Mouse (Mus musculus) macrophage (primary cell): ENCODE data around the gene BC055324. TPM values are rescaled to one million over a fixed set of nuclear protein-coding genes. Genes with fewer than 3 reads are reported as not detected.

Experiments
- H3K27ac ChIP-seq: fragments of 350-480 bp; formaldehyde crosslinking; 2 replicates; pipeline ENCODE4 v1.9.0; 2021
- H3K36me3 ChIP-seq: fragments of 350-480 bp; formaldehyde crosslinking; 2 replicates; pipeline ENCODE4 v1.9.0; 2021; ENCODE audit errors: inconsistent target
- H3K4me3 ChIP-seq: fragments of 350-480 bp; formaldehyde crosslinking; 2 replicates; pipeline ENCODE4 v1.9.0; 2021; ENCODE audit errors: inconsistent target
- H3K79me2 ChIP-seq: fragments of 350-480 bp; formaldehyde crosslinking; 2 replicates; pipeline ENCODE4 v1.9.0; 2021; ENCODE audit errors: inconsistent target
- WGBS: methylation state at CpG from one replicate; pipeline ENCODE4 v1.1.7; 2026; ENCODE audit warnings: inconsistent platforms; ENCODE audit not compliant: missing documents; 5-methylcytosine and 5-hydroxymethylcytosine counted together
- polyA plus RNA-seq: library from polyadenylated mRNA; stranded (reverse); fragments of 250-400 nt; gene quantifications from 3 replicates; pipeline ENCODE4 v1.2.4, GENCODE M21; 2018; ENCODE audit warnings: inconsistent platforms

The BC055324 gene
- polyA plus RNA-seq, 1 experiment from 2014 or later, result 0.87 TPM

DNA sequence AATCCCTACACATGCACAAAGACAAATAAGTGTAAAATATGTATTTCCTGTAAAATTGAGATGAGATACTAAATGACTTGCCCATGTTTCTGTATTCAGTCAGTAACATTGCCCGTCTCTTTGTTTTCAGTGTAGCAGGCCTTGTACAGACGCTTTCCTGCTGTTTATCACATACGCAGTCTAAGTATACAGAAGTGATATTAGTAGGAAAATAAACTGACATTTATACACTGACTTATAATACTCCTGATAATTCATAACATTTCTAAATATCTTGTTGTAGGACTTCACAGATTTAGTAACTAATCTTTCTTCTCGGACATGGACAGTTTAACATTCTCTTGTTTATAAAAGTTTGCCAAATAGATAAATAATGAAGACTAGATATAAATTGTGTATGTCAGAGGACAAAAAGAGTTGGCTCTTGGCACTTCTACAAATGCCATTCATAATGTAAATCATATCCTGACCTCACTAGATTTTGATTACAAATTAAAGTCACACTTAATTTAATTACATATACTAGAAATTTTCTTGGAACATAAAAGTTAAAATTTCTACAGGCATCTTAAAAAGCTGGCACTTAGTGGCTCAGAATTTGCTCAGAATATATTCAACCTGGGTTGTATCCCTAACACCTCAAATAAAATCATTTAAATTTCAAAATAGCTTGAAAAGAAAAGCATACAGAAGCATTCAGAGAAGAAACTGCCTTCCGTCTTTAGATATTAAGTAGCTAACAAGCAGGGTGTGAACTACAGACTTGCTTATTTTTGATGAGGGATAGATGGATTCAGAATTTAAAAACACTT is 77.0 kb downstream of the BC055324 start:
- Histone ChIP-seq H3K79me2 (no peaks in the 10 kb centered on the region), H3K27ac (no peak overlapping the region), H3K4me3 (no peak overlapping the region), H3K36me3 (no peaks in the 10 kb centered on the region)
- WGBS, result 100% methylated on average over 5 of the region's 5 CpGs

DNA sequence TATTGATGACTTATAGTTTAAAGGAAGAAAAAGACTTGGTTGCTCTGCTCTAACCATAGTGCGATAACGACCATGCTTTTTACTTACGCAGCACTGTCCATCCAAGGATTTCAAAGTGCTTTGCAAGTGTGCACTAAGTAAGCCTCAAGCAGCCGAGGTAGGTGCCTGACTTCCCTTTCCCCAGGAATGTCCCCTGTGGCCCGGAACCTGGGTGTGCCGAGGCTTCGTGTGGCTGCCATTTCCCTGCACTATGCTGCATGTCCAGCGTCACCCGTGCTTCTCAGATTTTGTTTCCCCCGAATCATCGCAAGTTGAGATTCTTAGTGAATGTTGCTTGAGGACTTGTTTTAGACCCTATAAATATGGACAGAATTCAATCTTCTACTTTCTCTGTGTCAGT is 82.6 kb downstream of the BC055324 start:
- Histone ChIP-seq H3K79me2 (no peaks in the 10 kb centered on the region), H3K36me3 (no peaks in the 10 kb centered on the region), H3K4me3 (no peak overlapping the region), H3K27ac (no peak overlapping the region)
- WGBS, result 96% methylated on average over 11 of the region's 11 CpGs

DNA sequence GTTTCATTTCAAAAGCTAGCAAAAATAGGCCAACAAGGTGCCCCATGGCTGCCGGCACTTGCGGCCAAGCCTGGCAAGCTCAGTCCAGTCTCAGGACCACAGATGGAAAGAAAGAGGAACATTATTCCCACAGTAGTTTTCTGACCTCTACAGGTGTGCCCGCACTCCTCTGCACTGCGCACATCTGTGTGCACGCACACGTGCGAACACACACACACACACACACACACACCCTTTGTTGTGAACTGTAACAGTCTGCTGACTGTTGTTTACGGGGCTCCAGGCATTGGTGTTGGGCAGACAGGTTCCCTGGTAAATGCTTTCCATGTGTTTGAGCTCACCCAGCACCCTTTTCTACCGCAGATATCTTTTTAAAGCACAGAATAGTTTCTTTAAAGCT is 83.8 kb downstream of the BC055324 start:
- Histone ChIP-seq H3K79me2 (no peaks in the 10 kb centered on the region), H3K36me3 (no peaks in the 10 kb centered on the region), H3K27ac (no peak overlapping the region), H3K4me3 (no peak overlapping the region)
- 88% methylated on average over 8 of the region's 9 CpGs for WGBS

DNA sequence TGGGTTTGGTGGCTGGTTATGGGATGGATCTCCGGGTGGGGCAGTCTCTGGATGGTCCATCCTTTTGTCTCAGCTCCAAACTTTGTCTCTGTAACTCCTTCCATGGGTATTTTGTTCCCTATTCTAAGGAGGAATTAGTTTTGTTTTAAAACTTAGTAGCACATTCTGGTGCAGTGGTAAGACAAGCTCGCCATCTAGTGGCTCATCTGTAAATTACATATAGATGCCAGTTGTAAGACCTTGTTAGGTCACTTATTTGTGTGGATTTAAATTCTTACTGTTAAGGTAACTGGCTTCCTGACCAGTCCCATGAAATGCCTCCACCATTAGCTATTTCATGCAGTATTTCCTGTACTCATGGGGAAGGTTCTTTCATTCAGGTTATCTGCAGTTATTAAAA is 84.3 kb downstream of the BC055324 start:
- H3K36me3 ChIP-seq, result no peaks in the 10 kb centered on the region
- 0% methylated on average over 2 of the region's 2 CpGs for WGBS

DNA sequence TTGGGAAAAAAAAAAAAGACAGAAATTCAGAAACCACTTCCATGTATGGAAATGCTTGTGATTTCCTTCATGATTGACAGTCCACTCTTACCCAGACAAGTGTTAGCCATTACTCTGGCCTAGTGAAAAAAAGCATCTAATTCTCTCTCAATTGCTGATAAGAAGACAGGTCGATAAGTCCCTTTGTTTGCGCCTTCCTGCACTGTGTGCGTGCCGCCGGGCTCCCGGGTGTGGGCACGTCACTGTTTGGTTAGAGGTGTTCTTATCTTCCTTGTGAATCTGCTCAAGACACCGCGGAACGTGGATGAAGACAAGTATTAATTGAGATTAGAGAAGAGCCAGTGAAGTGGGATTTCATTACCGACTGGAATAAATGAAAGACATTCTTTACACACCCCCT is 86.2 kb downstream of the BC055324 start:
- H3K79me2 ChIP-seq, result no peaks in the 10 kb centered on the region
- H3K36me3 ChIP-seq, result no peaks in the 10 kb centered on the region
- 83% methylated on average over 11 of the region's 11 CpGs for WGBS
- H3K27ac ChIP-seq, result no peak overlapping the region
- H3K4me3 ChIP-seq, result no peak overlapping the region

More for the DNA sequence above, 84.3 kb downstream of the BC055324 start:
- no peak overlapping the region for H3K4me3 ChIP-seq
- no peak overlapping the region for H3K27ac ChIP-seq
- H3K79me2 ChIP-seq, result no peaks in the 10 kb centered on the region

DNA sequence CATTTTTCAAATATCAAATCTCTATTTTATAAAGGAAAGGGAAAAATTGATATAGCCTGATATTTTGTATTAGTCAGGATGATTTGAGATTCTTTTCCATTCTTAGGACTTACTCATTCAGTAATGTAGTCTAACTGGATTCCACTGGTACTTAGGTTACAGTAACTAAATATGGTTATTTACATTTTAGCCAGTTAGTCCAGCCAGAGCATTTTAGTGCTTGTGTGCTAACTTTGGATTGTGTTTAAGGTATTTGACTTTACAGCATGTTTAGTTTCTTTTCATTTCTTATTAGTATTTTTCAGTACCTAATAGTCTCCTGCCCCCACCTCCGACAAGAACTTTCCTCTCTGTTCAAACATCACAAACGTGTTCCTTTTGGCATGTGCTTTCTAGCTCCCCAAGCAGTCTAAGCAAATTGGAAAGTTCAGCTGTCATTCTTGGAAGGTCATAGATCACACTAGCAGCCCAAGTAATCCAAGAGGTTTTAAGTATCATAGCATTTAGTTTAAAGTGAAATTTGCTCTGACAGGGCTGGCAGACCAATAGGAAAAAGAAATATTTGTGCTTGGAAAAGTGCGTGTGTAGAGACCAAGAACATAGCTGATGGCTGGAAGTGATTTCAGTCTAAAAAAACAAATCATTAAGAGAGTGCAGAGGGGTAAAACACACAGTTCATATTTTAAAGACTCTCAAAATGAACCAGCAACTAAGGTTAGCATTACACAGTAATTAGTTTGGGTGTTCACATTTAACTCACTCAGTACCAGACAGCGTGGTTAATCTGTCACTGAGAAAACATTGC is 87.4 kb downstream of the BC055324 start:
- WGBS, result 91% methylated on average over 4 of the region's 4 CpGs
- H3K36me3 ChIP-seq, result no peaks in the 10 kb centered on the region
- H3K27ac ChIP-seq, result no peak overlapping the region
- H3K4me3 ChIP-seq, result no peak overlapping the region
- no peaks in the 10 kb centered on the region for H3K79me2 ChIP-seq

DNA sequence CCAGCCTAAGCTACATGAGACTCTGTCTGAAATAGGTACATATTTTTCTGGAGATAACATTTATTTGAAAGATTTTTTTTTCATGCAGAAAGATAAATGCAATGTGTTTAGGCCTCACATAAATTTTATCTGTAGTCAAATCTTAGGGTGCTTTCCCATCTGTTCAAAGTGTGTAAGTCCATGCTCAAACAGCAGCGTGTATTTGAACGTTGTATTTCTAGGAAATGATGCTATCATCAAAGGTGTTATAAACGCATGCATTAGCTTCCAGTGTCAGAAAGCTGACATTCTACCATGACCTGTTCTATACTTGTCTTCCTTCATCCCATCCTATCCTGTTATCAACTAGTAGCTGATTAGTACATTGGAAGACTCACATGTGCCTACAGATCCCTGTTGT is 91.2 kb downstream of the BC055324 start:
- Histone ChIP-seq H3K79me2 (no peaks in the 10 kb centered on the region), H3K27ac (no peak overlapping the region), H3K36me3 (no peaks in the 10 kb centered on the region), H3K4me3 (no peak overlapping the region)
- WGBS, result 96% methylated on average over 3 of the region's 3 CpGs

DNA sequence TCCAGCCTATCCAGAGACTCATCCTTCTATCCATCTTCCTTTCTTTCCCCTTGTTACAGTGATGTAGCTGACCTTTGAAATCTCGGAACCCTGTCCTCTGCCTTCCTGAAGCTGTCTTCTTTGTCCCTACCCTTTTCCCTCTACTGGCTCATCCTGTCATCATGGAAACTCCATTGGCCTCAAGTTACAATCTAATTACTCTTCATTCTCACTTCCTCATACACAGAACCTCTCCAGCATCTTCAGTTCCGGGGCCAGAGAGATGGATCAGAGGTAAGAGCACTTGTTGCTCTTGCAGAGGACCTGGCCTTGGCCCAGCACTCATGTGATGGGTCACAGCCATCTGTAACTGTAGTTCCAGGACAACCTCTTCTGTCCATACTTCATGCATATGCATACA is 94.4 kb downstream of the BC055324 start:
- H3K4me3 ChIP-seq, result no peak overlapping the region
- H3K36me3 ChIP-seq, result no peaks in the 10 kb centered on the region
- no peak overlapping the region for H3K27ac ChIP-seq
- no peaks in the 10 kb centered on the region for H3K79me2 ChIP-seq
- WGBS, result 67% methylated on average over 2 of the region's 2 CpGs

DNA sequence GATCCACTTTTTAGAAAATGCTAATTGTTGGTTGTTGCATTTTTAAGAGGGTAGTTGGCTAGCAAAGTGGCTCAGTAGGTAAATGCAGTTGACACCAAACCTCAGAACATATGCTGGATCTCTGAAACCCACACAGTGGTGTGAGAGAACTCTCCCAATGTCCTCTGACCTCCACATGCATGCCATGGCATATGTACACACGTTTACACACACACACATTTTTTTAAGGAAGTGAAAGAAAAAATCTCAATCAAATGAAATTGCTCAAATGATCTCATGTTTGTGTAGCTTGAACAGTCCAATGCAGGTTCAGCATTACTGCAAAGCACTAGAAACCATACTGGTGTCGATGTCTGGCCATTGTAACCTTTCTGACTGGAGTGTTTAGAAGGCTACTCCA is 95.0 kb downstream of the BC055324 start:
- H3K36me3 ChIP-seq, result no peaks in the 10 kb centered on the region
- no peaks in the 10 kb centered on the region for H3K79me2 ChIP-seq
- no peak overlapping the region for H3K4me3 ChIP-seq
- H3K27ac ChIP-seq, result no peak overlapping the region
- 54% methylated on average over 2 of the region's 2 CpGs for WGBS

DNA sequence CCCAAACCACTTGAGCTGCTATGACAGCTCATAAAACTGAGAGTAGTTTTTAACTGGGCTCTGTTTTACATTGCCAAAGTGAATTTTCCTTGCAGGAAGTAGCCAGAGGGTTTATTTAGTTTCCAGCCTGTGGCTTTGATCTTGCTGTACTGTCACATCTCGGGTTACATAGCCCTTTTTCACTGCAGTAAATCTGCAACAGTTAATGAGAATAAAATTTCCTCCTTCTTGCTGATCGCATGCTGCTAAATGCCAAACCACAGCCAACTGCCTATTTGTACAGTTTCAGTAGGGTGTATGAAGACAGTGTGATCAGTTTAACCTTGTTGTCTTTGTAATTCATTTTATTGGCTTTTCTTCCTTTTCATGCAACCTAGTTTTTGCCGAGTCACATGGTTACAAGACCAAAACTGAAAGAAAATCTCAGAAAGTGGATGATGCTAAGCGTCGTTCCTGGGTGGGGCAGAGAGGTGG is 96.3 kb downstream of the BC055324 start:
- WGBS, result 27% methylated on average over 5 of the region's 5 CpGs
- H3K36me3 ChIP-seq, result no peaks in the 10 kb centered on the region
- no peak overlapping the region for H3K4me3 ChIP-seq
- no peaks in the 10 kb centered on the region for H3K79me2 ChIP-seq
- no peak overlapping the region for H3K27ac ChIP-seq

Other genes starting within 250 kb of the BC055324 start
- 11.3 to 16.0 TPM (median 11.6 TPM) in 3 replicates for gene Kifap3, start 215.2 kb downstream of the BC055324 start, polyA plus RNA-seq
- gene Scyl3, start 65.7 kb downstream of the BC055324 start, polyA plus RNA-seq, result 14.2 to 17.7 TPM (median 16.2 TPM) in 3 replicates
- gene Mettl18, start 93 bp upstream of the BC055324 start, polyA plus RNA-seq, result 2.0 to 3.4 TPM (median 2.1 TPM) in 3 replicates
- gene Sele, start 53.4 kb upstream of the BC055324 start, polyA plus RNA-seq, result 0.09 TPM in 1 of 3 replicates, not detected in the others
- 0.93 to 3.3 TPM (median 2.5 TPM) in 3 replicates for gene Sell, start 67.2 kb upstream of the BC055324 start, polyA plus RNA-seq
- gene Selp, start 120.5 kb upstream of the BC055324 start, polyA plus RNA-seq, result 0.11 to 0.69 TPM (median 0.25 TPM) in 3 replicates
- 0.12 to 0.55 TPM (median 0.23 TPM) in 3 replicates for gene F5, start 157.0 kb upstream of the BC055324 start, polyA plus RNA-seq